Mouse (Mus musculus) activated CD4-positive, CD25-positive, alpha-beta regulatory T cell, adult 4 months (primary cell): ENCODE measurements at regions not wholly inside any gene's neighbourhood (a gene's known extent, or its start where the extent isn't known, plus 50 kb on each side); places are given as distances from the start of the nearest gene placed in this dataset.

Experiments
- ATAC-seq: one replicate; pipeline ENCODE4 v1.8.0; 2017

DNA sequence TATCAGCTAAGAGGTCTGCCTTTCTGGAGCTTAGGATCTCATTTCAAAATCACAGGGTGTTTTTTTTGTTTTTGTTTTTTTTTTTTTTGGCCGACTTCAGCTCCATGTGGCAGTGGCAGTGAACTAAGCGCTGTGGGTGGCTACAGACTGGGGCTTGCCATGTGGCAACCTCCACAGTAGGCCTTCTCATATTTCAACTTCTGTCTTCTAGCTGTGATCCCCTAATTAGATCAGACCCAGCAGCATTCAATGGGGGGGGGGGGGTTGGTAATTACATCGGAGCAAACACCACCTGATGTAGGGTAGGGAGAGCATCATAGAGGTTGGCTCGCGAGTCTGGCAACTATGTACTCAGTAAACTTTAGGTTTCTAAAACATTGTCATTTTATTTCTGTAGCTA, 392.1 kb upstream of the Dcn start:
- no peak for ATAC-seq

DNA sequence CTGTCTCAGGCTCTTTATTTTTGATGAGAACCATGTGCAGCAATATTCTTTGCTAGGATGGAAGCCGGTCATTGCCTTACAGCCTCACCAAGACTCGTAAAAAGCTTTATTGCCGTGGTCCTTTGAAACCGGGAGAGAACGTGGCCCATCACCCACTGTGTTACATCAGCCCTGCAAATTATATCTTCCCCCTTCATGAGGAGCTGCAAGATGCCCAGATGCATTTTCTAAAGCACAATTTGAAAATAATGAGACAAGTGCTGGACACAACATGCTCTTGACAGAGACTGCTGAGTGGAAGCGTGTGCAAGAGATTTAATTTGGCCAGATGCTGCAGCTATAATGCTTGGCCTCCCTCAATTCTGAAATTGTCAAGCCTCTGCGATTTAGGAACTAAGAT, 389.2 kb upstream of the Dcn start:
- no peak for ATAC-seq

DNA sequence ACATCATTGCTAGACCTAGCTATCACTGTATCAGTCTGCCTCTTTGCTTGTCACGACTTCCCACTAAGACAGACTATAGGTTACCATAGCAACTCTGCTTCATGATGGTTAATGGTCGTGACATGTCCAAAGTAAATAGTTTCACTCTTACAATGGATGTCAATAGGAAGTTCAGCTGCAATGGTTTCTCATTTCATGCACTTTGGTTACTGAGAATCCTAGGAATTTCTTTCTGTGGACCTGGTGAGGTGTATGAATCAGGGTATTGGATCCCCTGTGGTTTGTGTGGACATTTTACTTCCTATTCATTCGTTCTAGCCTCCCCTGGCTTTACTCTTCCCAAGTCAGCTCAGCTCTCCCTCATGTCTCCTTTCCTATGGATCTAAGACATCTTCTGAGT, 385.5 kb upstream of the Dcn start:
- no peak for ATAC-seq

DNA sequence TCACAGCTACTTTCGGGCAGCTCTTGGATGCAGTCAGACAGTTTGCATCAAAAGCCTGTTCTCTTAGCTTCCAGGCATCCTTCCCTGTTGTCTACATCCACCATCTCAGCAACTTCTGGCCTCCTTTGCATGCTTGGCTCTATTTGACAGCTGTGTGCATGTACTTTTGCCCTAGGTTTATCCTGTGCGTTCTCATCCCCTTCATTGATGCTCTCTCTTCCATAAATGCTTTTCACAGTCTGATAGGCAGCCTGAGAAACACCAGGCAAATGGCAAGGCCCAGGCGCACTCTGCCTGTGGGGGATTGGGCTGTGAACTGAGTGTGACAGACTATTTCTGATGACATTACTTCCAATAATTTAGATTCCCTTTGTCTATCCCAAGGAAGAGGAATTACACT, 364.9 kb upstream of the Dcn start:
- no peak for ATAC-seq

DNA sequence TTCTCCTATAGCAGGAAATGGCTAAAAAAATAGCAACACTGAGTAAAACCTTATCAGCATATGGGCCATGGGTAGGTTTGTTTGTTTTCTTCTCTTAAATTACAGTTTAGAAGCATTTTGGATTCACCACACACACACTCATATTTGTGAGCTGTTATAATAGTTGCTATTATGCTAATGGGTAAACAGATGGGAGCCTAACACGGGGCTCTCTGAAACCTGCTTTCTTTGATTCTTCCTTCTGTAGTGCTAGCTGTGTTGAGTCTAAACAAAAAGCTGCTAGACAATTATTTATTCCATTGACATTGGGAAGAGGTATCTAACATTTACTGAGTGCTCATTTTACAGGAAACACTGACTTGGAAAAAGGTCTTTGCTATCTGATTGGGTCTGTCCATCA, 356.7 kb upstream of the Dcn start:
- ATAC-seq: no peak

DNA sequence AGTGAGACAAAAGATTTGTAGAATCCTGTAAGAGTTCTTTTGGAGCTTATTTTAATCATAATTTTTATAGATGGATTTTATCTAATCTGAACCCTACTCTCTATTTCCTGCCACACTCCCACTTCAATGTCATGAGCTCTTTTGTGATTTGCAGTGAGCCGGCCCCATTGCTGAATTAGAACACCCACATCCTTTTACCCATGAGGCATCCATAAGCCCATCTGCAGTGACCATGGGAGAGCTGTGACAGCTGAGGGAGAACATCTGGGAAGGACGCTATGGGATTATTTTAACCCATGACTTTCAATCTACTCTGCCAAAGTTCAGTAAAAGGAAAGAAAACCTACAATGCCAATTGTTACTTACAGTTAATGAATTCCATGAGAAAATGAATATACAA, 337.8 kb upstream of the Dcn start:
- no peak for ATAC-seq

DNA sequence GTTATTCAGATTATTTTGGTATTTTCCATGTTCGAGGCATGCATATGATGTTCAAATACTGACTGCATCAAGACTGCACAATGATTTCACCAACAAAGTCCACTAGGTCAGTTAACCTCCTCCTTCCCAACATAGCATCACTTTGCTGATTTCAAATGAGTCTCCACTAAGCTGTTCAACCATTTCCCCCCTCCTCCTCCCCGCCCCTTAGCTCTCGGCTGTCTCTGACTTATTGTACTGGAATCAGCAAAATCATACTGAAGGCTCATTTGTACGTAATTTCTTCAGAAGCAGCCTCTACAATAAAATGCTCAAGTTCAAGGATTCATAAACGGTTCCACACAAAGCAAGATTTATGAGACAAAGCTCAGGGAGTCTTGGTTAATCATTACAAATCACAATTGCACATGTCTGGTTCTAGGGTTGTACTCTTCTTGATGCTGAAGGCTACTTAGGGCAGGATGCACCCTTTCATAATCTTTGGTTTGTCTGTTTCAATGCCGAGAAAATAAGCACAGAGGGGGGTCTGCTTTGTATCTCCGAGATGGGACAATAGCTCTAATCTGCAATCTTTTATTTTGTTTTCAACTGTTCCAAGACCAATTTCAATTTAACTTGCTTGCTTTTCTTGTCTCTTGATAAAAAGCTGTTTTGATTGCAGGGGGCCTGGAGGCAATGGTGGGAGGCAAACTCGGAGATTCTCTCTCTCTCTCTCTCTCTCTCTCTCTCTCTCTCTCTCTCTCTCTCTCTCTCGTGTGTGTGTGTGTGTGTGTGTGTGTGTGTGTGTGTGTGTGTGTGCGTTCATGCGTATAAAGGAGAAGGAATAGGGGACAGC, 320.6 kb upstream of the Dcn start:
- ATAC-seq: no peak

DNA sequence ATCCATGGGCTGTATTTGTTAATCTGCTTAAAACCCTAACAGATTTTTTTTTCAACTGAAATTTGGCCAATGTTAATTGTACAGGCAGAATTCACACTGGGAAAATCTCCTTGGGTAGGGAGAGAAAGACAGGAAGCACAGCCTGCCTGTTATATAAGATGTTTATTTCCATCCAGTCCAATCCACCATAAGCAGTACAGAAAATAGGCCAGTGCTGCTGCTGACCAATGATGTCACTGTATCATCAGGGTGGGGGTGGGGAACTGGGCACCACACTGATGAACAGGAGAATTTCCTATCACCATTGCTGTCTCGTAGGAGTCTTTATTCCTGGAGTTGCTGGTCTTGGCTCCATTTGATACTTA, 320.0 kb upstream of the Dcn start:
- ATAC-seq: no peak

DNA sequence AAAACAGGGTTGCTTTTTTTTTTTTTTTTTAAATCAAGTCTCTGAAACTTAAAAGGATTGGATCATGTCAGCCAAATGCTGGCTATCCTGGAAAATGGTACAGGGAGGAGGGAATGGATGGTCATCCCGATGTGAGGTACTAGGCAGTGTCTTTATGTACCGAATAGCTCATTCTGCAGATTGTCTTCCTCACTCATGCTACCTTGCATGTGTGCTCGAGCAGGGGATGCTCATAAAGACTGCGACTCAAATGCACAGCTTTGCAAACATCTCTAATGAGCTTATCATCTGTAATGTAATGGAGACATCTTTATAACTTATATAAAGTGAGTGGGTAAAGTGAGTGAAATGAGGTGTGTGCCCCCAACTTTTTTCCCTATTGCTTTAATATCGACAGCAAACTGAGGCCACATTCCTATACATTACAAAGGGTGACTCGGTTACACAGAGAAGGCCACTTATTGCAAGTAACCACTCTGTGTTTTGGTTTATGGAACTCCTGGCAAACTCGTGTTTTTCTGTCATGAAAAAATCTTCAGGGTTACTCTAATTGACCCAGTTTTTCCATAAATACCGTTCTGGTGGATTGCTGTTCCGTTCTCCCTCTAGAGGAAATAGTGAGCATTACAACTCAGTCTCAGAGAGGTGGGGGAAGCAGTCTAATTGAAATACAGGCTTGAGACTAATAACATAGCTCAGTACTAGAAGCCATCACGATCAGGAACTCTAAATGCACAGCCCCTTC, 319.4 kb upstream of the Dcn start:
- ATAC-seq: peak; percentile 66

DNA sequence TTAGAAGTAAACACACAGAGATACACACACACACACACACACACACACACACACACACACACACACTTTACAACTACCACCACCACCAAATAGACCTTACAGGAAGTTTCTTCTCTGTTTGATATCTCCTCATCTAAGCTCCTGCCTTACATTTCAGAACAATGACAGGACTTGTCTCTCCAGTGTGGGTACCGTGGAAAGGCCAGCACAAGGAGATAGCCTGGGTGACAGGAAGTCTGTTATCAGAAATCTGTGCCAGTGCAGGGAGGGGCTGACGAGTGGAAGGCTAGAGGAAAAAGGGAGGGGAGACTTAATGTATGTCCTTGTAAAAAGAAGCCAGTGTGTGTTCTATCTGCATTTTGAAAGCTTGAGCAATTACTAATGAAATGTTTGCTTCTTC, 318.5 kb upstream of the Dcn start:
- peak; percentile 28 for ATAC-seq

DNA sequence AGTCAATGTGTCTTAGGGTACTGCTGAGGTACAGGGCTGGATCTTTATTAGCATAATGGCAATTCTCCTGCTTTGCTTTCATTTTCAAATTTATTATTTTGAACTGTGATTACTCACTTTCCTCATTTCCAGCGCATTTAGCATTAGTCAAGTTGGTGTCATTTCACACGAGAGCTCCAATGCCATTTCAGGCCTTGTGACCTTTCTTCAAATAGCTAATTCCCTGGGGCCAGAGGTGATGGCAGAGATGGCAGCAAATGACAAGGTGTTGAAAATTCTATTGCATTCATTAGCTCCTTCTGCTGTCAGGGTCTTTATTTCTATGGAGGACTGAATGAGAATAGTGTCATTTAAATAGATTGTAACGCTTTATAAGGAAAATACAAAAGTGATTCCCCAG, 300.9 kb upstream of the Dcn start:
- no peak for ATAC-seq

DNA sequence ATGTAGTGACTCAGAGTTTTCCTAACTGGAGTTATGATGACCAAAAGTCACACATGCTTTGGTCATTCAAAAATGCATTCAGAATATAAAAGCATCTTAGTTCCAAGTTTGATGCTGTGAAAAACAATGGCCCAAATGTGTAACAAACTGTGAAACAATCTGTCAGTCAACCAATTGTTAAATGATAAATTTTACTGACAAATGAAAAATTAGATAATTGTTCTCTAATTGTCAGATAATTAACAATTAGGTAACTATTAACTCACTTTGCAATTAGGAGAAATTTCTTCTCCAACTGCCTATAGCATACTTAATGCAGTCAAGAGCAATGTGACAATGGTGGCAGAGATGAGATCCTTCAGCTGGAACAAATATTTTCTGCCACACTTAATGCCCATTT, 289.7 kb upstream of the Dcn start:
- no peak for ATAC-seq

DNA sequence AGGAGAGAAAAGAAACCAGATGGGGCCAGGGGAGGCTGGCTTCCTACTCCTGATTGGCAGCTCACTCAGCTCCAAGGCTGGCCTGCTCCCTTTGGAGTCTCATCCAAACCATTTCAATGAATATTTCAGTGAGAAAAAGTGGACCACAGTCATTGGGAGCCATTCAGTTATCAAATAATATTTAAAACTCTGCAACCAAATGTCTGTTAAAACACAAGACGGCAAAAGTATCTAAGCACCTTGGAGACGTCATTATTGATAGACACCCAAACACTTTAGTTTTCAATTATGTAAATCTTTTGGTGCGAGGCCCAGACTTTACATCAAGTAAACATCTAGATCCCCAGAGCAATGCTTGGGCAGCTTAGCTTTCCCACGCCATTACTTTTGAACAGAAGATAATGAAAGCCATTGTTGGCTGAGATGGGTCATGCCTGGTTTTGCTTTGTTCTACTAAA, 268.1 kb upstream of the Dcn start:
- no peak for ATAC-seq

DNA sequence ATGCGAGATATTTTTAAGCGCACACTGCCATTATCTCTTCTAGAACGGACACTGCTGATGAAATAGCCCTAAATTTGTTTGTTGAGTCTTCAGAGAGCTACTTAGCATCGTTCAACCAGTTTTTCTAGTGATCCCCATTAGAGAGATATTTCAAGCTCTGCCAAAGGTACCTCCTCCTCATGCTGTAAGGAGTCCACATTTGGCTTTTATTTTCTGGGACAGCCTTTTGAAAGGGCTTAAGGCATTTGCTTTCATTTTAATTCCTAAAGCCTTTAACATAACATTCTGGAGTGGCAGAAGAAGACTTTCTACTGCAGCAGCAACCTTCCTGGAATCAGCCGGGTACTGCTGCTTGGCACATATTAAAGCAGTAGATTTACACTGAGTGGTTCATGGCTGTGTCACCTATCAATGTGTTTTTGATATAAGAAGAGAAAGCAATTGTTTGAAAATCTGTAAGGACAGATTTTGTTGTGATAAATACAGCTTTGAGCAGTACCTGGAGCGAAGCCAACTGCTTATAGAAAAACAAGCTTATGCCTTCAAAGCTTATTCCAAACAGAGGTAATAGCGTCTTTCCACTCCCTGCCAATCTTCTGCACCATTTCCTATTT, 267.5 kb upstream of the Dcn start:
- ATAC-seq: no peak

DNA sequence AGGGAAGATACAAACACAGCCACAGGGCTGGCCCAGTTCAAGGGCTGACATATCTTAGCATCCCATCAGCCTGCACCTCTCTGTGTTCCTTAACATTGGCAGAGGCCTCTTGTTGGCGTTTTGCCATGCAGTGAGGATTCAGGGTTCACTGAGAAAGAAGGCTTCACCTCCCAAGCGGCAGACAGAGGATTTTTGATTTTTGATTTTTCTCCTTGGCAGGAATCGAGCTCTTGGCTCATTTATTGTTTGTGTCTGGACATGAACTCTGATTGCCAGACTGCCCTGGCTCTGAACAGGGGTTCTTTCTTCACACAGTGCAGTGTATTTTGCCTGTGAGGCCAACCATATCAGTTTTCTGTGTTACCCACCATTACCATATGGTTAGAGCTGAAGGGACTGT, 259.9 kb upstream of the Dcn start:
- no peak for ATAC-seq

DNA sequence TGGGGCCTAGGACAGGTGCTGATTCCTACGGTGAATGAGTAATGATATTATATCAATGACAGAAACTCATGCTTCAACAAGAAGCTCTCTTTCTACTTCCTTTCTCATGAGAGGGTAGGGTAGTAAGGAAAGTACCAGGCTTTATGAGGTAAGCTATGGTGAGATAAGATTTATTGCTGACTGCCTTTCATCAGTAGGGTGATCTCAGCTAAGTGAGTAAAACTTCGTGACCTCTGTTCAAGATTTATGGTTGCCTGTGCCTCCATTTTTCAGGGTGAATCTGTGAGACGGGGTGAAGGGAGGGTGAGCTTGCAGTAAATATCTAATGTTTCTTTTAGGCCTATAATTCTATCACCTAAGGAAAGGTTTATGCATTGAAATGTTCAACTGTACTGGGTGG, 259.0 kb upstream of the Dcn start:
- ATAC-seq: no peak

DNA sequence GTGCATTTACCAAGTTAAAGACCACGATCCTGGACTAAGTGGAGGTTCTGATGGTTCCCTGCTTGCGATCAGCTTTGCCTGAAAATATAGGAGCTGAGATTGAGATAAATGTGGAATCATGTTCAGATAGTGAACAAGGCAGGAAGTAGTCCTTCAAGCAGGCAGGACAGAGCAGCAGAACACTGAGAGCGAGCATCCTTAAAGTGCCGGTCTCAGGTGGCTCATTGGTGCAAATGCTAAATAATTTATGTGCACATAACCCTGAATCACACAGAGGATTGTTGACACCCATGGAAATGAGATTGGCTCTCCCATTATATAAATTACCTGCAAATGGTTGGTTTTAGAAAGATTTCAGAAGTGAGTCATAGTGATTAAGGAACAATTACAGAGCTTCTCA, 243.8 kb upstream of the Dcn start:
- no peak for ATAC-seq

DNA sequence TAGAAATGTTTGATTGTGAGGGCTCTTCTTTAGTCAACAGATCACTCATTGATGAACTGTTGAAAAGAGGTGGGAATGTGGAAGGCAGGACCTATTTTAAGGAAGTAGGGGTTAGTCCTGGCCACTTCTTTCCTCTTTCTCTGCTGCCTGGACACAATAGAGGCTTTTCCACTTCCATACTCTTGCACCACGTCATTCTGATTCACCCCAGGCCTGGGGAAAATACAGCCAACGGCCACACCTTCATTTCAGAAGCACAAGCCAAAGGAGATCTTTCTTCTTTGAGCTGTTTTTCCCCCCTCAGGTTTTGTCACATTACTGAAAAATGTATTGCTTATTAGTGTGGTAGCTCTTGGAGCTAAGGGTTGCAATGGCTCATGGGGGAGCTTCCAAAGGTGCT, 237.9 kb upstream of the Dcn start:
- no peak for ATAC-seq

DNA sequence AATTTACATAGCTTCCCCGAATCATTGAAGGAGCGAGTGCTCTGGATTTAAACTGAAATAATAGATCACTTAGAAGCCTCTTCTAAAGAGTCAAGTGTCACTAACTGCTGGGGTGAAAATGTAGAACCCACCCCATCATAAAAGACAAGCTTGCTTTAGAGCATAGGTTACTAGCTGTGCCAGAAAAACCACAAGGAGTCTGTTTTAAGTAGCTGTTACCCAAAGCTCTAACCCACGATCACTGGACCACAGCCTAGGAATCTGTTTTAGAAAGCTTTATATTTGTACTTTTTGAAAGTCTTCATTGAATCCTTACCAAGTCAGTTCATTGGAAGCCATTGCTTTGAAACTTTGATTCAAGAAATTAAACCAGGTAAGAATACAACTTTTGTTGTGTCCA, 233.7 kb upstream of the Dcn start:
- ATAC-seq: no peak

DNA sequence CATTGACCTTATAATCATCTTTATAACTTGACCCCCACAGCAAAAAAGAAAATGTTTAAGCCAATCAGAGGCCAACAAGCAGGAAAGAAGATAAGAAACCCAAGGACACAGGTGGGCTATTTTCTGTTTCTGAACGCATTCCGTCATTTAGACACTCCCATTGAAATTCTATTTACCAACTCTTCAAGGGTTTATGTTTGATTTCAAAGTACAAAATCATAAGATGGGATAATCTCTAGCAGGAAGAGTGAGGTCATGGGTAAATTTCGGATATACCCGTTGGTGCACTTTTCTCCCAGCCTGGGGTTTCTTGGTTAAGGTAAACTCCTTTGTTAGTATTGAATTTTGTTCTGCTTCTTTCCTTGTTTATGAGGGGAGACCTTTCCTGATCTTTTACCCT, 230.9 kb upstream of the Dcn start:
- no peak for ATAC-seq

DNA sequence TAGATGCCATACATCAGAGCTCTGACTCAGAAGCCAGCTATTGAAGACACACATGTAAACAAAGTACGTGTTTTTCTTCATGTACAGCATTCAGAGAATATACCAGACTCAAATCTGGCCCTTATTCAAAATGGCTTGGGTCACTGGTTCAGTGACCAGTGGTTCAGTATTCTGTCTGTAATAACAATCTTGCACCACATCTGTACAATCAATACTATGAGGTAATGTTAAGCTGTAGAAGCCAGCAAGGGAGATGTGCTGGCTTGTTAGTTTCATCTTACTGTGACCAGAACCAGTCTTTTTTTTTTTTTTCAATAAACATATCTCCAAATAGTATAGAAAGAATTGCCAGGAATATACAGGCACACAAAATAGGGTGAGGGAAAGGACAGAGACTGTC, 229.6 kb upstream of the Dcn start:
- no peak for ATAC-seq

DNA sequence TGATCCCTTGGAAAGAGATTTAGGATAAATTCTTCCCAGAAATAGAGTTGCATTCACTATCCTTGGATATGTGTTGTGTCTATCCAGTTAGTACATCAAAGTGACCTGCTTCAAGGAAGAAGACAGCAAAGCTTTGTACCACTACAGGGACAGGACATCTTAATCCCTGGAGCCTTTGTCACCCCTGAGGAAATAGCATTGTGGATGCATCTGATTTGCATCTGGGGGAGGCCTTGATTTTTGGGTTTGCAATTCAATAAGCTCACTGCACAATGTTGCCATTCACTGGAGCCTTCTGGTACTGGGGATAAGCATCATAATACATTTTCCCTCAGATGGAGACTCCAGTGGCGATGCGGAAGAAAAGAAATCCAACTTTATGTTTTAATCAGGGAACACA, 229.2 kb upstream of the Dcn start:
- no peak for ATAC-seq

DNA sequence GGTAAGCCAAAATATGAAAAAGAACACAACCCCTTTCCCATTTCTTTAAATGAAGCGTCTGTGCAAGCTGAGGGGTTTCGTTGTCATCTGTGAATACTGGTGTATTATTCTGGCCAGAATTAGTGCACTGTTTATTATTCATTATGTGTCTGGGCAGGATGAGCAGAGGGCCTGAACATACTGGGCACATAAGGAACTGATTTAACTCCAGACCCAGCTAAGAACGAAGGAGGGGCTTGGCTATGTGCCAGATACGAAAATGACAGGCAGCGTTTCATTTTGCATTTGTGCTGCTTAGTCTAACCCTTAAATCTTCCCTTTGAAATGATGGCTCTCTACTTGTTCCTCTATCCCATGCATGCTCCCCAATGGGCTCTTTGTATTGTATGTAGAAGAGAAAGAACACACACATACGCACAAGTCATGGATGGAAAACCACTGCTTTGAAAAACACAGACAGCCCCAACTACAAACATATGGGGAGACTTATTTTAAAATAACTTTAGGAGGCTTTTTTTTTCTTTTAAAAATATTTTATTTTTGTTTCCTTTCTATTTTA, 213.4 kb upstream of the Dcn start:
- ATAC-seq: no peak

DNA sequence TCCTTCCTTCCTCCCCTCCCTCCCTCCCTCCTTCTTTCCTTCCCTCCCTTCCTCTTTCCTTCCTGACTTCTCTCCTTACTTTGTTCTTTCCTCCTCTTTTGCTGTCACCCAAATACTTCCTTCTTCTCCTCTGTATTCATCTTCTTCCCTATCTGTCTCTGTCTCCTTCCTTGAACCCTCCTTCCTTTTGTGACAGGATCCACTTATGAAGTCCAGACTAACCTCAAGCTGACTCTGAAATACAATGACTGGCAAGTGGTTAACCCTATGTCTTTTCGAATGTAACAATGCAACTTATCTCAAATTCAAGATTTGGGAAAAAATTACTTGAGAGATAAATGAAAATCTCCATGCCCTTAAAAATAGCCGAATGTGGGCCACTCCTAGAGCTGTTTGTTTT, 197.0 kb upstream of the Dcn start:
- no peak for ATAC-seq
